Mouse (Mus musculus): ENCODE measurements around the gene Trim8.

Trim8 gene

GRCm38 (mm10) chr19:46501401-46502068 lies at the start of gene Trim8:
TSS of gene Trim8 (plus strand) at chr19:46501702.
- DNase-seq (ENCODE audit: low spot score), result no peak

- DNase-seq (ENCODE audit: low spot score), result no peak
Measured at GRCm38 (mm10) chr19:46452052-46452827, 49.3 kb upstream of the Trim8 start.

GRCm38 (mm10) chr19:46452916-46453315 lies 48.6 kb upstream of the Trim8 start:
- no peak for DNase-seq (ENCODE audit: low spot score)

GRCm38 (mm10) chr19:46454126-46454880 lies 47.2 kb upstream of the Trim8 start:
- DNase-seq (ENCODE audit: low spot score), result no peak

- no peak for DNase-seq (ENCODE audit: low spot score)
Measured at GRCm38 (mm10) chr19:46455032-46455431, 46.5 kb upstream of the Trim8 start.

GRCm38 (mm10) chr19:46455556-46455955 lies 45.9 kb upstream of the Trim8 start:
- no peak for DNase-seq (ENCODE audit: low spot score)

GRCm38 (mm10) chr19:46456018-46456735 lies 45.3 kb upstream of the Trim8 start:
- DNase-seq (ENCODE audit: low spot score), result no peak

- DNase-seq (ENCODE audit: low spot score), result no peak
Measured at GRCm38 (mm10) chr19:46457798-46458197, 43.7 kb upstream of the Trim8 start.

GRCm38 (mm10) chr19:46459256-46459655 lies 42.2 kb upstream of the Trim8 start:
- no peak for DNase-seq (ENCODE audit: low spot score)

- DNase-seq (ENCODE audit: low spot score), result no peak
Measured at GRCm38 (mm10) chr19:46459889-46460288, 41.6 kb upstream of the Trim8 start.

- no peak for DNase-seq (ENCODE audit: low spot score)
Measured at GRCm38 (mm10) chr19:46462574-46462973, 38.9 kb upstream of the Trim8 start.

- DNase-seq (ENCODE audit: low spot score), result no peak
Measured at GRCm38 (mm10) chr19:46463446-46463845, 38.1 kb upstream of the Trim8 start.

- no peak for DNase-seq (ENCODE audit: low spot score)
Measured at GRCm38 (mm10) chr19:46466160-46466559, 35.3 kb upstream of the Trim8 start.

- no peak for DNase-seq (ENCODE audit: low spot score)
Measured at GRCm38 (mm10) chr19:46467051-46467503, 34.4 kb upstream of the Trim8 start.

GRCm38 (mm10) chr19:46470364-46471240 lies 30.9 kb upstream of the Trim8 start:
- no peak for DNase-seq (ENCODE audit: low spot score)

GRCm38 (mm10) chr19:46471324-46472093 lies 30.0 kb upstream of the Trim8 start:
- no peak for DNase-seq (ENCODE audit: low spot score)

GRCm38 (mm10) chr19:46477432-46477845 lies 24.1 kb upstream of the Trim8 start:
- DNase-seq (ENCODE audit: low spot score), result no peak

- DNase-seq (ENCODE audit: low spot score), result no peak
Measured at GRCm38 (mm10) chr19:46478242-46478641, 23.3 kb upstream of the Trim8 start.

GRCm38 (mm10) chr19:46478826-46479225 lies 22.7 kb upstream of the Trim8 start:
- DNase-seq (ENCODE audit: low spot score), result no peak
